Mouse (Mus musculus): Measurements from ENCODE around the gene Ankrd28. TPM values are rescaled to one million over a fixed set of nuclear protein-coding genes. Genes with fewer than 3 reads are reported as not detected.
"Not testable (repeated sequence)": the region's sequence is repeated elsewhere in the genome, so short reads cannot be mapped to it uniquely, and the experiment has no call there.

The Ankrd28 gene
- total RNA-seq, 2 experiments from 2014 or later: 26.9 to 28.7 TPM

- intact Hi-C loops (cut with DNase I): loop anchor here (2.0 to 10.0 kb wide), 3 partner anchors 147 to 399 kb away; no protein-coding TSS in a partner anchor
These were observed 34.9 kb downstream of the Ankrd28 start for GRCm38 (mm10) chr14:31795535-31795934.

DNA sequence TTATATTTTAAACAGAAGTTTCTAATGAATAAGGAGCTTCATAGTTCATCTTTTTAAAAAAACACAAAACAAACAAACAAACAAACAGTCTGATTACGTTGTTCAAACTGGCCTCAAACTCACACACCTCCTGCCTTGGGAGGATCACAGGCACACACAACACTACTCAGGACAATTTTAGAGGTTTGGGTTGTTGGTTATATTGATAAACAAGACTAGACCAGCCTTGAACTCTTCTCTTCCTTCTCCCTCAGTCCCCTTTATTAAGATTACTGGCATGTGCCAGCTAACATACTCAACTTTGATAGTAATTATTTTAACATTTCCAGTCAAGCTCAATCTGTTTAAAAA, 35.7 kb downstream of the Ankrd28 start:
- DNase-seq: no peak
- intact Hi-C loops (cut with DNase I): loop anchor here (1.0 to 10.0 kb wide), 4 partner anchors 148 to 400 kb away; no protein-coding TSS in a partner anchor

More at GRCm38 (mm10) chr14:31795535-31795934, 34.9 kb downstream of the Ankrd28 start:
- no peak for DNase-seq

GRCm38 (mm10) chr14:31793979-31794775, 36.3 kb downstream of the Ankrd28 start:
- peak in 1 of 2 experiments; percentile 40 for DNase-seq
- intact Hi-C loops (cut with DNase I): loop anchor here (1.0 to 10.0 kb wide), 4 partner anchors 149 to 401 kb away; no protein-coding TSS in a partner anchor

DNA sequence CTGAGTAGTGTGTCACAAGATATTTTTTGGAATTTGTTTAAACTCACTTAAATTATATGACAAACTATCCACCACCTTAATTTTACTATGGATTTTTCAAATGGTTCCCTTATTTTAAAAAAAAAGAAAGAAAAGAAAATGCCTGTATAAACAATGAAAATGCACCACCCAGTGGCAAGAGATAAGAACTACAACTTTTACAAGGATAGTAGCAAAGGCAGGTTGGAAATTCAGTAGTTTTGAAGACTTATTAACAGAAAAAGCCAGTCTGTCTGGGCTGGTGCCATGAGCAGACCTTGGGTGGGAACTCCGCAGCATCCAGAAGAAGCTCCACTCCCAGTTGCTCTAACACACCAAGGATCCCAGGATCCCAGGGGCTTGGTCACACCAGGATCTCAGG, 39.7 kb downstream of the Ankrd28 start:
- peak in 1 of 2 experiments; percentile 37 for DNase-seq
- intact Hi-C loops (cut with DNase I): loop anchor here (1.0 to 10.0 kb wide), 2 partner anchors 133 to 404 kb away; no protein-coding TSS in a partner anchor

- DNase-seq: no peak
- intact Hi-C loops (cut with DNase I): loop anchor here (10.0 kb wide), 1 partner anchor 52 kb away; no protein-coding TSS in a partner anchor
These were observed 43.5 kb downstream of the Ankrd28 start for GRCm38 (mm10) chr14:31786906-31787305.

- no peak for DNase-seq
- intact Hi-C loops (cut with DNase I): loop anchor here (10.0 kb wide), 1 partner anchor 51 kb away; no protein-coding TSS in a partner anchor
These were observed 44.8 kb downstream of the Ankrd28 start for GRCm38 (mm10) chr14:31785681-31786080.

GRCm38 (mm10) chr14:31784975-31785374, 45.5 kb downstream of the Ankrd28 start:
- intact Hi-C loops (cut with DNase I): loop anchor here (10.0 kb wide), 1 partner anchor 50 kb away; no protein-coding TSS in a partner anchor
- no peak for DNase-seq

GRCm38 (mm10) chr14:31781309-31782049, 49.0 kb downstream of the Ankrd28 start:
- DNase-seq: peak; percentile 22 to 46
- intact Hi-C loops (cut with DNase I): loop anchor here (10.0 kb wide), 1 partner anchor 47 kb away; no protein-coding TSS in a partner anchor

- DNase-seq: no peak
- intact Hi-C loops (cut with DNase I): loop anchor here (10.0 kb wide), 1 partner anchor 46 kb away; no protein-coding TSS in a partner anchor
These were observed 49.8 kb downstream of the Ankrd28 start for GRCm38 (mm10) chr14:31780412-31781233.

DNA sequence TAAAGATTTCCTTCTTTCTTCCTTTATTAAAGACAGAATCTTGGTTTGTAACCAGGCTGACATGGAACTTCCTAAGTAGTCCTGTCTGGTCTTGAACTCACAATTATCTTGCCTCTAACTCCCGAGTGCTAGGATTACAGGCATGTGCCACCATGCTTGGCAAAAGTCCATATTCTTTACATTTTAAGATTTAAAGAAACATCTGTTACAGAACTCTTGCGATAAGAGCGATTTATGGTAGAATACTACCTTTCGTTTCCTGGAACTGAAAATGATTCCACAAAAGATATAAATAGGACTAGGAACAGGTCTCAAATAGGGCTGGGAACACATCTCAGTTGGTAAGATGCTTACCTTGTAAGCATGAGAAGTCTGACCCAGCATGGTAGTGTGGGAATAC, 56.9 kb downstream of the Ankrd28 start:
- intact Hi-C loops (cut with DNase I): no loop called here
- no peak for DNase-seq

DNA sequence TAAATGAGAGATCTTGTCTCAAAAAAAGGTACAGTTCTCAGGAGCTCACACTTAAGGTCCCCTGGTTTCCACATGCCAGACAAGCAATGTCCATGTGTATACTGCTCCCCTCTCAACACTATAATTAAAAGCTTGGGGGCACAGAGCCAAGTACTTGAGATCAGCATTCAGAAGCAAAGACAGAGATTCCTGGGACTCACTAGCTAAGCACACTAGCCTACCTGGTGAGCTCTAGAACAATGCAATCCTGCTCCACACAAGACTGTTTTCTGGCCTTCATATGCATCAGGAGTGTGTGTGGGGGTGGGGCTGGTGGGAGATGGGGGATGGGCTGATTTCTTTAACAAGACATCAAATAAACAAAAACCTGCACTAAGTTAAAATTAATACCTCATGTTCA, 58.2 kb downstream of the Ankrd28 start:
- DNase-seq: peak in 1 of 2 experiments; percentile 22
- intact Hi-C loops (cut with DNase I): no loop called here

GRCm38 (mm10) chr14:31768531-31768930, 61.9 kb downstream of the Ankrd28 start:
- intact Hi-C loops (cut with DNase I): no loop called here
- no peak for DNase-seq

DNA sequence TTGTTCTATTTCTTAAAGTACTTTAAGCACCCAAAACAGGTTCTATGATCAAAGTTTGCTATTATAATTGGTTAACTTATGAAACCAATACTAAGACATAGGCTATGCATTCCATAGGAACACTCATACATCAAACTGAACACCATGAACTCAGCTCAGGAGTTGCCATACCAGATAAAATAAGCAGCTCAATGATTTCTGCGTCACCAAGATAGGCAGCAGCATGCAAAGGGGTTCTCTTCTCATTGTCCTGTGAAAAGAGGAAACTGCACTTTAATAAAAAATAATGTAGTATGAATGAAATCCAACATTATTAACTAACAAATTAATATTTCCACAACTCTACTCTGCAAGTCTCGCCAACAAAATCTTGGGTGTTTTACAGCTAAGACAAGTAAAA, 66.4 kb downstream of the Ankrd28 start:
- DNase-seq: no peak
- intact Hi-C loops (cut with DNase I): no loop called here

- intact Hi-C loops (cut with DNase I): no loop called here
- DNase-seq: no peak
These were observed 68.7 kb downstream of the Ankrd28 start for GRCm38 (mm10) chr14:31761727-31762126.

GRCm38 (mm10) chr14:31759195-31759594, 71.3 kb downstream of the Ankrd28 start:
- no peak for DNase-seq
- intact Hi-C loops (cut with DNase I): no loop called here

DNA sequence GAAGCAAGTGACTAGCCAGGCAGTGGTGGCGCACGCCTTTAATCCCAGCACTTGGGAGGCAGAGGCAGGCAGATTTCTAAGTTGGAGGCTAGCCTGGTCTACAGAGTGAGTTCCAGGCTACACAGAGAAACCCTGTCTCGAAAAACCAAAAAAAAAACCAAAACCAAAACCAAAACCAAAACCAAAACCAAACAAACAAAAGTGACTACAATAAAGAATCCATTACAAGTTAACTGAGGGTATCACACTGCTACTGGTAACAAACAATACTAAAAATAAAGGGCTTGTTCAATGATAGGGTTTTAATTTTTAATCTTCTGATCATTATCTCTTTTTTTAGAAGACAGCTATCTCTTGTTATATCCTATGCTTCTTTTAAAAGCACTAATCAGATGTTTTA, 72.0 kb downstream of the Ankrd28 start:
- DNase-seq; intact Hi-C loops (cut with DNase I): not testable (repeated sequence)

DNA sequence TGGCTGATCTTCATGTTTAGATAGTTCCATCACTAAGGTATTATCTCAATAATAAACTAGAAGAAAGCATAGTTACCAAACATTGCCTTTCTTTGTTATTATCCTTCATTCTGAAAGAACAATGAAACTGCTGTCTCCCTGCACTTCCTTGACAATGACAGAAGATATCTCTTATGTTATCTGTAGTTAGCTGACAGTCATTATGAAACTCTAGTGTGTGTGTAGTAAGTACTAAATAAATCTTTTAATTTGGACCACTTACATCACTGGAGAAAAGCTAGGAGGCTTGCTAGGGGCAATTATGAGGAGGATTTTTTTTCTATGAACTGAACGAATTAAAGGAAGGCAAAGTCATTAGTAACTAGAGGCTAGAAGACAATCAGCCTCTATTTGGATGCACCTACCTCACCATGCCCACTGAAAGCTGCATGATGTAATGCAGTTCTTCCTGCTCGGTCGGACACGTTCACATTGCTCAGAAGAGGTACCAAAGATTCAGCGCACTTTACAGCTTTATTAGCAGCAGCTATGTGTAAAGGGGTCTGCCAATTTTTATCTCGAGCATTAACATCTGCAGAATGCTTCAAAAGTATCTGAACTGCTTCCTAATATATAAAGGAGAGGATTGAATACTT, 82.1 kb downstream of the Ankrd28 start:
- no peak for DNase-seq
- intact Hi-C loops (cut with DNase I): no loop called here

- no peak for DNase-seq
- intact Hi-C loops (cut with DNase I): no loop called here
These were observed 87.9 kb downstream of the Ankrd28 start for GRCm38 (mm10) chr14:31742523-31742922.

GRCm38 (mm10) chr14:31734811-31735210, 95.6 kb downstream of the Ankrd28 start:
- DNase-seq: no peak
- intact Hi-C loops (cut with DNase I): loop anchor here (10.0 kb wide), 1 partner anchor 50 kb away; no protein-coding TSS in a partner anchor

DNA sequence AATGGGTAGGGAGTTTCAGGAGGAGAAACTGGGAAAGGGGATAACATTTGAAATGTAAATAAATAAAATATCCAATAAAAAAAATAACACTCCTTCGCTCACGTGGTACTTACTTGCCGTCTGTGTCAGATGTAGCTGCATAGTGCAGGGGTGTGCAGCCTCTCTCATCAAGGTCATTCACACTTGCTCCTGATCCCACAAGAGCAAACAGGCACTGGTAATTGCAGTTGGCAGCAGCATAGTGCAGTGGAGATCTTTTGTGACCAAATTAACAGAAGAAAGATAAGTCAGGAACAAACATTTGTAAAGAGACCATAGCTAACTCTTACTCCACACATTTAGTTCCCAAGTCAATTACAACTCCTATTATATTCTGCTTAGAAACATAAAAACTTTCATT, 102.9 kb downstream of the Ankrd28 start:
- no peak for DNase-seq
- intact Hi-C loops (cut with DNase I): no loop called here
